10 mouse cellular contexts compared by ENCODE assay signal in genomic region chr1:132541824-132542599, GRCm38 (mm10). TPM values are rescaled to one million over a fixed set of nuclear protein-coding genes. Genes with fewer than 3 reads are reported as not detected.
DNase-seq lines count a peak whose midpoint lies in the region; ATAC-seq and TF ChIP-seq lines count a peak whose summit lies in the region.
"Had no signal": no experiment of that assay in that cellular context is flagged by ENCODE, and none has a peak within 500 bp of the region (broad histone marks: within the 10 kb centered on the region; RNA-seq: fewer than 3 reads in every experiment).

No protein-coding gene starts in this region.

- peaks cover 48% of the 10 kb centered on the region for H3K27me3 ChIP-seq in lung, embryonic 14.5 days (ENCODE audit: insufficient read depth, low read length)
- H3K27me3 ChIP-seq in forebrain, embryonic 10.5 days (ENCODE audit: poor library complexity, severe bottlenecking), result peaks cover 92% of the 10 kb centered on the region
- peaks cover 93% of the 10 kb centered on the region for H3K27me3 ChIP-seq in limb, embryonic 10.5 days (ENCODE audit: low read depth, poor library complexity, severe bottlenecking)
- H3K27me3 ChIP-seq in stomach, embryonic 15.5 days (replicated peaks), result peaks cover 36% of the 10 kb centered on the region

- no peaks in the 10 kb centered on the region for H3K36me3 ChIP-seq in lung, embryonic 14.5 days (ENCODE audit: insufficient read depth)
- no peaks in the 10 kb centered on the region for H3K36me3 ChIP-seq in forebrain, embryonic 10.5 days (replicated peaks)
- H3K36me3 ChIP-seq in limb, embryonic 10.5 days, result no peaks in the 10 kb centered on the region
- no peaks in the 10 kb centered on the region for H3K36me3 ChIP-seq in stomach, embryonic 15.5 days

- no peak overlapping the region for H3K9ac ChIP-seq in lung, embryonic 14.5 days
- H3K9ac ChIP-seq in stomach, embryonic 15.5 days, result no peak overlapping the region

- H3K4me2 ChIP-seq in lung, embryonic 14.5 days, result peak overlapping the region; percentile 50
- peak overlapping the region; percentile 45 for H3K4me2 ChIP-seq in stomach, embryonic 15.5 days

- H3K4me3 ChIP-seq in lung, embryonic 14.5 days (ENCODE audit: low read depth, low read length), result peak overlapping the region; percentile 22; the same call in 1 of the 2 replicates
- H3K4me3 ChIP-seq in forebrain, embryonic 10.5 days, result peak overlapping the region; percentile 51
- peak overlapping the region; percentile 45 for H3K4me3 ChIP-seq in limb, embryonic 10.5 days
- H3K4me3 ChIP-seq in stomach, embryonic 15.5 days (replicated peaks), result no peak overlapping the region
- H3K4me3 ChIP-seq: heart, adult 2 months; megakaryocyte, embryonic 14.5 days had no signal

- H3K27ac ChIP-seq in lung, embryonic 14.5 days (ENCODE audit: low read depth), result no peak overlapping the region
- peak overlapping the region; percentile 53; the same call in 1 of the 2 replicates for H3K27ac ChIP-seq in forebrain, embryonic 10.5 days
- no peak overlapping the region for H3K27ac ChIP-seq in limb, embryonic 10.5 days
- H3K27ac ChIP-seq in stomach, embryonic 15.5 days, result no peak overlapping the region
- H3K27ac ChIP-seq: heart, adult 2 months had no signal

- peaks cover 21% of the 10 kb centered on the region; the same call in 1 of the 2 replicates for H3K4me1 ChIP-seq in lung, embryonic 14.5 days (ENCODE audit: insufficient read depth)
- peaks cover 42% of the 10 kb centered on the region for H3K4me1 ChIP-seq in forebrain, embryonic 10.5 days
- peaks cover 36% of the 10 kb centered on the region for H3K4me1 ChIP-seq in limb, embryonic 10.5 days
- H3K4me1 ChIP-seq in stomach, embryonic 15.5 days, result peaks cover 15% of the 10 kb centered on the region; the same call in 1 of the 2 replicates

- no peak for TF ChIP-seq CTCF in lung, embryonic 14.5 days (IDR thresholded peaks at IDR 0.05; ENCODE audit: low read depth)

- no peak for DNase-seq in lung, embryonic 14.5 days
- no peak for DNase-seq in lung, postnatal 14 days
- no peak for DNase-seq in forebrain, embryonic 10.5 days (ENCODE audit: extremely low spot score, low spot score)
- DNase-seq in limb, embryonic 10.5 days (ENCODE audit: low spot score), result peak; percentile 42
- no peak for DNase-seq in adipocyte (ENCODE audit: low spot score)

- 10% methylated on average over 5 of the region's 5 CpGs for WGBS in lung, embryonic 14.5 days
- 12% methylated on average over 5 of the region's 5 CpGs for WGBS in forebrain, embryonic 10.5 days
- WGBS in limb, embryonic 10.5 days, result 10% methylated on average over 5 of the region's 5 CpGs
- 21% methylated on average over 5 of the region's 5 CpGs for WGBS in stomach, embryonic 15.5 days

- no peaks in the 10 kb centered on the region for H3K9me3 ChIP-seq in lung, embryonic 14.5 days (ENCODE audit: low read depth, low read length)
- no peaks in the 10 kb centered on the region for H3K9me3 ChIP-seq in forebrain, embryonic 10.5 days
- H3K9me3 ChIP-seq in limb, embryonic 10.5 days (replicated peaks), result no peaks in the 10 kb centered on the region
- no peaks in the 10 kb centered on the region for H3K9me3 ChIP-seq in stomach, embryonic 15.5 days
- H3K9me3 ChIP-seq: megakaryocyte, embryonic 14.5 days had no signal

- no peak for ATAC-seq in lung, embryonic 14.5 days (ENCODE audit: insufficient read depth)
- 0 out of 2 replicates have a peak, but pooled peaks have one; percentile 36 for ATAC-seq in stomach, embryonic 15.5 days (ENCODE audit: insufficient read depth, low FRiP score, low read depth)
- ATAC-seq in erythroid progenitor cell, adult 5-6 weeks (replicated peaks; ENCODE audit: low FRiP score, poor library complexity, severe bottlenecking), result no peak
- ATAC-seq in inflammation-experienced regulatory T-cells, adult 6 months, result no peak

RNA-seq across cellular contexts. Expression of gene Cntn2, which starts 1.0 kb away (rescaled TPM):
- 0.65 and 0.72 TPM in 2 replicates for polyA plus RNA-seq in lung, embryonic 14.5 days (2014; fragmentation: Nextera tagmentation; extraction: Ambion mirVana)
- polyA plus RNA-seq in forebrain, embryonic 10.5 days (2016; fragmentation: Nextera tagmentation; extraction: Ambion mirVana), result 2.8 and 5.5 TPM in 2 replicates
- polyA plus RNA-seq in limb, embryonic 10.5 days (2016; fragmentation: Nextera tagmentation; extraction: Ambion mirVana), result 0.94 and 1.3 TPM in 2 replicates
- polyA plus RNA-seq in stomach, embryonic 15.5 days (2015; fragmentation: Nextera tagmentation; extraction: Ambion mirVana), result 0.19 and 0.26 TPM in 2 replicates
- not detected in 2 replicates for total RNA-seq in erythroid progenitor cell, adult 5-6 weeks (2015; ENCODE audit: low replicate concordance)
- total RNA-seq in erythroid progenitor cell, adult 5-6 weeks (2017; ENCODE audit: low replicate concordance), result not detected in 2 replicates
- not detected for polyA plus RNA-seq in inflammation-experienced regulatory T-cells, adult 6 months (2017; shearing (Covaris generic))

RNA-seq across cellular contexts. Expression of gene Tmem81, which starts 36.0 kb away (rescaled TPM):
- 1.3 and 2.7 TPM in 2 replicates for polyA plus RNA-seq in lung, embryonic 14.5 days (2014; fragmentation: Nextera tagmentation; extraction: Ambion mirVana)
- 1.4 and 1.5 TPM in 2 replicates for polyA plus RNA-seq in forebrain, embryonic 10.5 days (2016; fragmentation: Nextera tagmentation; extraction: Ambion mirVana)
- 1.5 and 1.7 TPM in 2 replicates for polyA plus RNA-seq in limb, embryonic 10.5 days (2016; fragmentation: Nextera tagmentation; extraction: Ambion mirVana)
- 1.6 and 1.8 TPM in 2 replicates for polyA plus RNA-seq in stomach, embryonic 15.5 days (2015; fragmentation: Nextera tagmentation; extraction: Ambion mirVana)
- 3.6 TPM in 1 of 2 replicates, not detected in the other for total RNA-seq in erythroid progenitor cell, adult 5-6 weeks (2015; ENCODE audit: low replicate concordance)
- total RNA-seq in erythroid progenitor cell, adult 5-6 weeks (2017; ENCODE audit: low replicate concordance), result 2.4 and 3.1 TPM in 2 replicates
- polyA plus RNA-seq in inflammation-experienced regulatory T-cells, adult 6 months (2017; shearing (Covaris generic)), result 1 to 10 TPM; 3.9 to 6.3 (median 6.0) TPM
